Mouse (Mus musculus) left cerebral cortex, adult 6 months (tissue): Measurements from ENCODE around the gene Sap25. TPM values are rescaled to one million over a fixed set of nuclear protein-coding genes. Genes with fewer than 3 reads are reported as not detected.

ENCODE experiments used
- long read RNA-seq, 2 experiments: library from polyadenylated mRNA; unstranded; transcript quantifications; one replicate each; pipeline ENCODE4 v2.0.0; 2019 to 2020
- polyA plus RNA-seq: library from polyadenylated mRNA; unstranded; fragments of <200 nt; fragmentation: Nextera tagmentation; gene quantifications from 2 replicates; pipeline ENCODE4 v1.2.3, GENCODE M21; 2021

Sap25 gene
- 0.50 and 0.69 TPM in 2 replicates for polyA plus RNA-seq
- long read RNA-seq, experiment 1, partial matches to known transcripts, result 0 of 5 reads
- long read RNA-seq, experiment 1, other reads (novel, unspliced or antisense), result 0 of 5 reads
- long read RNA-seq, experiment 2, partial matches to known transcripts, result 0 of 1 reads
- long read RNA-seq, experiment 2, other reads (novel, unspliced or antisense), result 0 of 1 reads

DNA sequence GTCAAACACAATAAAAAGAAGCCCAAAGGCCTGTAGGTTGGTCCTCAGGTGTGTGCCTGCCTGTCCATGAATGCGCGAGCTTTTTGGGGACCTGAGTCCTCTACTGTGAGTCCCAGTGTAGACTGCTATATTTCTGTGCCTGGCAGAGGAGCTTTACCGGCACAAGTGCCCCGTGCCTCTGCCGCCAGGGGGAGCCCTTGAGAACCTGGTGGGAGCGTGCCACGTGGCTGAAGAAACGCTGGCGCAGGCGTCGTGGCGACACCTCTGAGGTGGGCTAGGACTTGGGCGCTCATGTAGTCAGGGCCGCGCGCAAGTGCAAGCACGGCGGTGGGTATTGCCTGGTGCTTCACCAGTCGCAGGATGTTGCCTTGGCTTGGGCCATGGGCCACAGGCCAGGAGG, at the start of gene Sap25:
Sap25 (plus strand) TSS at position 281 of the 400 bp plus-strand sequence.

DNA sequence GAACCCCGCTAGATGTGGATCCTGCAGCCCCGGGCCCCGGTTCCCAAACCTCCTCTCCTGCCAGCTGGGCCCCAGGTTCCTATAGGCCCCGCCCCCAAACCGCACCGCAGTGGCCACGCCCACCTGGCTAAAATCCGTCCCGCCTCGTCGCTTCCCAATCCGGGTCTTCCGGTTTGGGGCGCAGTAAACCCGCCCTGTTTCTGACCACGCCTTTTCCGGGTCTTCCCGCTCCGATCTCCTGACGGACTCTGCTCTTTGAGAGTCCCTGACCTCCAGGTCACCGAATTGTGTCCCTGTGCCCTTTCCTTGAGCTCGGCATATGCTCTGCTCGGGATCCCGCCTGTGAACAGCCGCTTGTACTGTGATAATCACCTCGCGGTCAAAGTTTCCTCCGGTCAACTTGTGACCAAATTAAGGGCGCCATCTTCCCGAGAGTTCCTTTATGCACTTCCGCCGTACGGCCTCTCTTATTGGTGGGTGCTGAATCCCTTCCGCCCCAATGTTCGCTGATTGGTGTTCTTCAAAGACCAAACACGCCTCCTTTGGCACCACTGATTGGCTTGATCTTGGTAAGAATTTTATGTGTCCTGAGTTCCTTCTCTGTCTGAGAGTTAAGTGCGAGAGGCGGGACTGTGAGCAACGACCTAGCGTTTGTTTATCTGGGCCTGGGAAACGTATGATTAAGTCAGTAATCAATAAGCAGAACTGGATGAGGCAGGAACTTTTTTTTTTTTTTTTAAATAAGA, 40.3 kb upstream of the Sap25 start, which contains the start of gene Mospd3:
Mospd3 (minus strand) TSS at position 440 of the 746 bp plus-strand sequence.

DNA sequence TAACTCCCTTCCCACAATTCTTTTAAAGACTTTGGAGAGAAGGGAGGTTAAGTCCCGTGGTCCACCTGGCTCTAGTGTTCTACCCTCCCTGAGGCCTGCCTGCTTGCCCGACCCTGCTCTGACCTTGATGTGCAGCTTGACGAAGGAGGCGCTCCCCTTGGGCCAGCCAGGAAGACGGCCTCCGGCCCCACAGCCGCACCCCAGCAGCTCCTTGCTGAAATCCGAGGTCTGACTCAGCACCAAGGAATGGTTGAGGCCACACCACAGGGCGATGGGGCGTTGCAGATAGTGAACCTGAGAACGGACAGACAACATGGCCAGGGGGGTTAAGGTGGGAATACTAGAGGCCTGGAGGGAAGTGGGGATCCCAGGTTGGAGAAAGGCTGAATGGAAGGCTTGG, 27.6 kb upstream of the Sap25 start, which contains the start of gene Pcolce:
Pcolce (minus strand) TSS at position 235 of the 400 bp plus-strand sequence.

DNA sequence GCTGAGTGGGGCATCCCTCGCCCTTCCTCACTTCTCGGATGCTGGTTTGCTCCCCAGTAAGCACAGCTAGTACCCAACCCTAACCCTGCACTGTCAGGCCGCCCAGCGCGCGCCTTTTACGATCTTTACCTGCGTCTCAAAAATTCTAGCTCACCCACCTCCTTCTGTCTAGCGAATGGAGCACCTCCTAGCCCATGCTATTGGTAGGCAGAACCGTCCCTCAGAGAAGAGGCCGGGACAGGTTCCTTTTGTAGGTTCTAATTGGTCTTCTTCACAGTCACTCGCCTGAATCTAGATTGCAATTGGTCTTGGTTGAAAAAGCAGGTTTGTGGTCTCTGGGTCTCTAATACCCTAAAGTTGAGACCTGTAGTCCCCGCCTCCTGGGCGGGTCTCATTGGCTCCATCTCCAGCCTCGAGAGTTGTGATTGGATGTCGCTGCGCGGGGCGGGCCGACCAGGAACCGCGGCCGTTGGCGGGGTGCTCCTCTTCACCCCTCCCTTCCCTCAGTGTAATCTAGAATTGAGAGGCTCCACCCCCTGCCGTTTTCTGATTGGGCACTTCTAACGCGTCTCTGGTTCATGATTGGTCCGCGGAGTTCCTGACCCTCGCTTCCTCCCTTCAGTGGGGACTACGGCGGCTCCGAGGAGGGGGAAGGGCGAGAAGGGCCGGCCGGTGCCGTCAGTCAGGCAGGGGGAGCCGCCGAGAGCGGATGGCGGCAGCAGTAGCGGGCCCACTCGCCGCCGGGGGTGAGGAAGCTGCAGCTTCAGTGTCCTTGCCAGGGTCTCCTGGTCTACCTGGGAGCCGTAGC, 12.4 kb upstream of the Sap25 start, which contains the start of the genes Fbxo24, Lrch4 and Gm20605:
Fbxo24 (minus strand) TSS at position 505 of the 808 bp plus-strand sequence.
Lrch4 (plus strand) TSS at position 624 of the 808 bp plus-strand sequence.
Gm20605 (plus strand) TSS at position 678 of the 808 bp plus-strand sequence.

DNA sequence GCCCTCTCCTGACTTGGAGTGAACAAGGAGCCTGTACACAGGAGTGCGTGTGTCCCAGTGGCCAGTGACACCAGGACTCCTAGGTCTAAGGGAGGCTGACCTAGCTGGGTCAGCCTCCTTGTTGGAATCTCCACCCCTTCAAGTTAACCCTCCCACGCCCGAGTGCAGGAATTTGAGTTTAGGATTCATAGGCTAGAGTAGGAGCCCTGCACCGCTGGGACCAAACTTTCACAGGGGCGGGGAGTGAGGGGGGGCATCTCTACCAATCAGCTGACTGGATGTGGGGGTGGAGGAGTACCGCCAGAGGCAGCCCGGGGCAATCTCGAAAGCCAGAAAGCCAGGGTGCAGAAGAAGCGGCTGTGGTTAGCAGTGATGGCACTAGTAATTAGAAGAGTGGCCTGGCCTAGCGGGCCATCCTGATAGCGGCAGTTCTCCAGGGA, 4.5 kb downstream of the Sap25 start, which contains the start of gene Irs3:
Irs3 (minus strand) TSS at position 63 of the 440 bp plus-strand sequence.

DNA sequence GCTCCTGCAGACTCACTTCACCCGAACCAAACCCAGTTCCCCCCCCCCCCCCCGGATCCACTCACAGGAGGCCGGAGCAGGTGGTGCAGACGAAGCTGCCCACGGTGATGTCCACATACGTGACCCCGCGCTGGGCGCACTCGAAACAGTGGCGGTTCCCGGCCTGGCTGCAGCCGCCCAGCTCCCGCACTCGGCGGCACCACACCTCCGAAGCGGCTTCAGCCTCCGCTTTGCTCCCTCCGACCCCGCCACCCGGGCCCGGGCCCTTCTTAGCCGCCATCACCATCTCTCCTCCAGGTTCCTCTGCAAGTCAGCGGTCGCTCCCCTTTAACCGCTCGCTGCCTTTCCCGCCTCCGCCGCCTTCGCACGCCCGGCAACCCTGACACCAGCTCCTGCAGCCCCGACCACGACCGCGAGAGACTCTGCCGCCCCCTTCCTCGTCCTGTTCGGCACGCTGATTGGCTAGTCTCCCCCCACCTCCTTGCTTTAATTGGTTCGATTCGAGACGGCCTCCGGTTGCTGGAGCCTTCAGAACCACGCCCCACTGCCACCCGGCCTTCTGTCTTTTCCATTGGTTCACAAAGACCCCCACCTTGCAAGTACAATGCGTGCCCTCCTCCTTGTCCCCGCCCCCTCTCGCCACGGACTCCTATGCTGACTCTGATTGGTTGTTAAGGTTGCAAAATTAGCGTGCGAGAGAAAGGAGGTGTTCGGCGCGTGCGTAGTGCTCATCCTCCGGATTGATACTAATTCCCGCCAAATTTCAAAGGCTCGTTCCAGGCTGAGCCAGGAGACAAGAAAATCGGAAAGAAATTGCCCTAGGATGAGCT, 43.4 kb downstream of the Sap25 start, which contains the start of gene Agfg2:
Agfg2 (minus strand) TSS at position 433 of the 830 bp plus-strand sequence.

Other genes starting within 250 kb of the Sap25 start
- gene Zan, start 164.3 kb upstream of the Sap25 start, polyA plus RNA-seq, result 0.01 and 0.07 TPM in 2 replicates
- gene Pop7, start 138.8 kb upstream of the Sap25 start, polyA plus RNA-seq, result 77.7 and 88.9 TPM in 2 replicates
- 2.3 and 4.6 TPM in 2 replicates for gene Gigyf1, start 122.8 kb upstream of the Sap25 start, polyA plus RNA-seq
- gene Epo, start 108.1 kb upstream of the Sap25 start, polyA plus RNA-seq, result not detected in 2 replicates
- 115 and 202 TPM in 2 replicates for gene Gnb2, start 107.8 kb upstream of the Sap25 start, polyA plus RNA-seq
- 83.0 and 162 TPM in 2 replicates for gene Actl6b, start 87.8 kb upstream of the Sap25 start, polyA plus RNA-seq
- 4.2 and 6.1 TPM in 2 replicates for gene Tfr2, start 71.5 kb upstream of the Sap25 start, polyA plus RNA-seq
- 13.1 and 31.6 TPM in 2 replicates for gene Mospd3, start 40.3 kb upstream of the Sap25 start, polyA plus RNA-seq
- 11.7 and 16.6 TPM in 2 replicates for gene Pcolce, start 27.6 kb upstream of the Sap25 start, polyA plus RNA-seq
- gene Fbxo24, start 12.3 kb upstream of the Sap25 start, polyA plus RNA-seq, result not detected in 2 replicates
- 2.1 and 7.4 TPM in 2 replicates for gene Lrch4, start 12.2 kb upstream of the Sap25 start, polyA plus RNA-seq
- gene Gm20605, start 12.2 kb upstream of the Sap25 start, polyA plus RNA-seq, result 0.30 and 0.32 TPM in 2 replicates
- gene Irs3, start 4.4 kb downstream of the Sap25 start, polyA plus RNA-seq, result 0.14 and 0.16 TPM in 2 replicates
- 14.9 and 22.9 TPM in 2 replicates for gene Agfg2, start 43.4 kb downstream of the Sap25 start, polyA plus RNA-seq
- 1.3 and 12.1 TPM in 2 replicates for gene Nyap1, start 100.3 kb downstream of the Sap25 start, polyA plus RNA-seq
- gene Tsc22d4, start 104.4 kb downstream of the Sap25 start, polyA plus RNA-seq, result 379 and 574 TPM in 2 replicates
- 21.3 and 41.2 TPM in 2 replicates for gene Ppp1r35, start 137.5 kb downstream of the Sap25 start, polyA plus RNA-seq
- gene Mepce, start 146.3 kb downstream of the Sap25 start, polyA plus RNA-seq, result 9.1 and 11.8 TPM in 2 replicates
- gene Zcwpw1, start 146.5 kb downstream of the Sap25 start, polyA plus RNA-seq, result 3.6 and 4.2 TPM in 2 replicates
- 0.89 and 1.3 TPM in 2 replicates for gene Pilra, start 194.9 kb downstream of the Sap25 start, polyA plus RNA-seq
- not detected in 2 replicates for gene Pilrb1, start 216.8 kb downstream of the Sap25 start, polyA plus RNA-seq
- gene Pilrb2, start 230.5 kb downstream of the Sap25 start, polyA plus RNA-seq, result 0.11 TPM in 1 of 2 replicates, not detected in the other